Mouse (Mus musculus): ENCODE data around the gene Gzmf.
"Not testable (repeated sequence)": the region's sequence is repeated elsewhere in the genome, so short reads cannot be mapped to it uniquely, and the experiment has no call there.

Gzmf gene

GRCm38 (mm10) chr14:56211317-56211716 is at the start of gene Gzmf:
Gzmf (minus strand) TSS chr14:56211417.
- no peak for DNase-seq

- no peak for DNase-seq
Observed at GRCm38 (mm10) chr14:56240409-56240808, 29.2 kb upstream of the Gzmf start.

- no peak for DNase-seq
Observed at GRCm38 (mm10) chr14:56234556-56234955, 23.3 kb upstream of the Gzmf start, which contains the start of gene Gzmc. Gzmc (minus strand) TSS chr14:56234656.

- DNase-seq, result no peak
Observed at GRCm38 (mm10) chr14:56205613-56206012, 5.6 kb downstream of the Gzmf start.

- not testable (repeated sequence) for DNase-seq
Observed at GRCm38 (mm10) chr14:56205021-56205420, 6.2 kb downstream of the Gzmf start.

GRCm38 (mm10) chr14:56203975-56204374 is 7.2 kb downstream of the Gzmf start:
- peak; percentile 21 for DNase-seq

GRCm38 (mm10) chr14:56186946-56187345 is 24.3 kb downstream of the Gzmf start:
- DNase-seq, result no peak

GRCm38 (mm10) chr14:56186521-56186920 is 24.7 kb downstream of the Gzmf start:
- no peak for DNase-seq

GRCm38 (mm10) chr14:56177651-56178050 is 33.6 kb downstream of the Gzmf start:
- not testable (repeated sequence) for DNase-seq

GRCm38 (mm10) chr14:56174499-56174898 is 36.7 kb downstream of the Gzmf start, which contains the start of gene Gzmn:
Gzmn (minus strand) TSS chr14:56174599.
- DNase-seq, result no peak

- peak; percentile 78 for DNase-seq
Observed at GRCm38 (mm10) chr14:56173396-56173795, 37.8 kb downstream of the Gzmf start.

GRCm38 (mm10) chr14:56172744-56173143 is 38.5 kb downstream of the Gzmf start:
- DNase-seq, result no peak

- peak; percentile 20 for DNase-seq
Observed at GRCm38 (mm10) chr14:56168009-56168408, 43.2 kb downstream of the Gzmf start.

GRCm38 (mm10) chr14:56162109-56162508 is 49.1 kb downstream of the Gzmf start:
- DNase-seq, result no peak

GRCm38 (mm10) chr14:56159479-56159878 is 51.7 kb downstream of the Gzmf start, which contains the start of gene Gzmg:
Gzmg (minus strand) TSS chr14:56159579.
- not testable (repeated sequence) for DNase-seq

GRCm38 (mm10) chr14:56155340-56155739 is 55.9 kb downstream of the Gzmf start:
- no peak for DNase-seq

All from layer of hippocampus, adult 9-11 months (tissue).